In the genomic region with DNA sequence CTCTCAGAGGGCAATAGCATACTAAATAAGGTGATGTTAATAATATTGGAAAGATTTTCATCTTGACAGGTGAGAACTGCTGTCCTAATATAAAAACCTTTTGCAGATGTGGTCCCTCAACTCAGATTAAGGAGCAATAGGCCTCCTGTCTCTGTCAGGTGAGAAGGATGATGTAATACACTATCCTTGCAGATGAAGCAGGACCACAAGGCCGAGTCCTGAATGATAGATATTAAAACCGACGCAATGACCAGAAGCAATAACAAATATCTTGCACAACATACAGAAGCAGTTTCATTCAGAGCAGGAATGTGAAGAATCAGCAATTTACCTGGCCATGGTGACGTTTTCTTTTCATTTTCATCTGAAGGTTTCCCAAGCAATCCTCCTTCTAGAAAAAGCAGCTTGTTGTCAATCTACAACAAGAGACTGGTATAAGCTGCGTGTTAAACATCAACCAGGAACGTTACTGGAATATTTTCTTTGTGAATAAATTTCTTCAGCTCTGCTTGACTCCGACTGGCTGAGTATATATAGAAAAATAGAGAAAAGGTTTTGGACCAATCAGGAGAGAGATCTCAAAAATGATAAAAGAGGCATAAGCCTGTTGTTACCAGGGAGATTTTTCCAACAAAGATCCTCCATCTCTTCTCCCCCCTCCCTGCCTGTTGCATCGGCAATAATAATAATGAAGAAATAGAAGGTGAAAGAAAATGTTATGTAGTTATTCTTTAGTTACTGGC, we compare ENCODE assay signal across 19 mouse cellular contexts.
DNase-seq lines count a peak whose midpoint lies in the region; ATAC-seq lines count a peak whose summit lies in the region.
"Had no signal": no experiment of that assay in that cellular context is flagged by ENCODE, and none has a peak within 500 bp of the region (broad histone marks: within the 10 kb centered on the region; RNA-seq: fewer than 3 reads in every experiment).

No protein-coding gene starts in this region.

- 71% methylated on average over 8 of the region's 8 CpGs for WGBS in forebrain, embryonic 15.5 days
- 80% methylated on average over 8 of the region's 8 CpGs for WGBS in forebrain, embryonic 11.5 days
- WGBS in hindbrain, embryonic 15.5 days, result 71% methylated on average over 8 of the region's 8 CpGs
- 75% methylated on average over 8 of the region's 8 CpGs for WGBS in hindbrain, embryonic 12.5 days
- WGBS in midbrain, embryonic 14.5 days, result 71% methylated on average over 8 of the region's 8 CpGs
- 81% methylated on average over 8 of the region's 8 CpGs for WGBS in midbrain, embryonic 11.5 days
- WGBS in kidney, embryonic 14.5 days, result 77% methylated on average over 8 of the region's 8 CpGs

- no peaks in the 10 kb centered on the region for H3K9me3 ChIP-seq in forebrain, embryonic 15.5 days
- H3K9me3 ChIP-seq in forebrain, embryonic 11.5 days (ENCODE audit: control insufficient read depth, low read length), result no peaks in the 10 kb centered on the region
- H3K9me3 ChIP-seq in hindbrain, embryonic 15.5 days, result no peaks in the 10 kb centered on the region; the same call in 1 of the 2 replicates
- H3K9me3 ChIP-seq in hindbrain, embryonic 12.5 days (replicated peaks), result no peaks in the 10 kb centered on the region
- no peaks in the 10 kb centered on the region for H3K9me3 ChIP-seq in midbrain, embryonic 14.5 days (ENCODE audit: control insufficient read depth, low read length)
- H3K9me3 ChIP-seq in midbrain, embryonic 11.5 days (ENCODE audit: control insufficient read depth, low read length), result no peaks in the 10 kb centered on the region
- H3K9me3 ChIP-seq in kidney, embryonic 14.5 days (ENCODE audit: control insufficient read depth, low read length), result no peaks in the 10 kb centered on the region
- H3K9me3 ChIP-seq: limb, embryonic 15.5 days had no signal

- H3K36me3 ChIP-seq in forebrain, embryonic 15.5 days, result no peaks in the 10 kb centered on the region
- no peaks in the 10 kb centered on the region for H3K36me3 ChIP-seq in forebrain, embryonic 11.5 days (ENCODE audit: control insufficient read depth, insufficient read depth, low read length)
- H3K36me3 ChIP-seq in hindbrain, embryonic 15.5 days, result no peaks in the 10 kb centered on the region
- H3K36me3 ChIP-seq in hindbrain, embryonic 12.5 days, result no peaks in the 10 kb centered on the region
- H3K36me3 ChIP-seq in midbrain, embryonic 14.5 days (ENCODE audit: control insufficient read depth, insufficient read depth, low read length), result no peaks in the 10 kb centered on the region
- H3K36me3 ChIP-seq in midbrain, embryonic 11.5 days (ENCODE audit: control insufficient read depth, insufficient read depth, low read length), result no peaks in the 10 kb centered on the region
- no peaks in the 10 kb centered on the region for H3K36me3 ChIP-seq in kidney, embryonic 14.5 days (ENCODE audit: control insufficient read depth, insufficient read depth, low read length)
- H3K36me3 ChIP-seq: embryonic facial prominence, embryonic 10.5 days; limb, embryonic 15.5 days had no signal

- H3K4me2 ChIP-seq in forebrain, embryonic 15.5 days (replicated peaks), result no peak overlapping the region
- no peak overlapping the region for H3K4me2 ChIP-seq in forebrain, embryonic 11.5 days (ENCODE audit: low read depth, low read length, severe bottlenecking)
- H3K4me2 ChIP-seq in hindbrain, embryonic 15.5 days, result no peak overlapping the region
- no peak overlapping the region for H3K4me2 ChIP-seq in hindbrain, embryonic 12.5 days (replicated peaks)
- H3K4me2 ChIP-seq in midbrain, embryonic 14.5 days (ENCODE audit: low read length), result no peak overlapping the region
- H3K4me2 ChIP-seq in midbrain, embryonic 11.5 days, result no peak overlapping the region
- H3K4me2 ChIP-seq in kidney, embryonic 14.5 days (replicated peaks; ENCODE audit: low read depth, low read length), result no peak overlapping the region
- H3K4me2 ChIP-seq: limb, embryonic 15.5 days had no signal

- H3K9ac ChIP-seq in forebrain, embryonic 15.5 days (replicated peaks), result no peak overlapping the region
- no peak overlapping the region for H3K9ac ChIP-seq in forebrain, embryonic 11.5 days (ENCODE audit: low read length)
- no peak overlapping the region; the same call in 1 of the 2 replicates for H3K9ac ChIP-seq in hindbrain, embryonic 15.5 days
- no peak overlapping the region for H3K9ac ChIP-seq in hindbrain, embryonic 12.5 days
- H3K9ac ChIP-seq in midbrain, embryonic 14.5 days (replicated peaks; ENCODE audit: low read length), result no peak overlapping the region; the same call in 1 of the 2 replicates
- H3K9ac ChIP-seq in midbrain, embryonic 11.5 days (ENCODE audit: low read length), result no peak overlapping the region
- no peak overlapping the region for H3K9ac ChIP-seq in kidney, embryonic 14.5 days (ENCODE audit: low read depth, low read length)
- H3K9ac ChIP-seq: limb, embryonic 15.5 days had no signal

- no peaks in the 10 kb centered on the region for H3K27me3 ChIP-seq in forebrain, embryonic 15.5 days
- H3K27me3 ChIP-seq in forebrain, embryonic 11.5 days (ENCODE audit: control insufficient read depth, insufficient read depth, low read length), result no peaks in the 10 kb centered on the region
- H3K27me3 ChIP-seq in hindbrain, embryonic 15.5 days, result no peaks in the 10 kb centered on the region
- no peaks in the 10 kb centered on the region for H3K27me3 ChIP-seq in hindbrain, embryonic 12.5 days
- no peaks in the 10 kb centered on the region for H3K27me3 ChIP-seq in midbrain, embryonic 14.5 days (ENCODE audit: control insufficient read depth, insufficient read depth, low read length)
- H3K27me3 ChIP-seq in midbrain, embryonic 11.5 days (ENCODE audit: control insufficient read depth, insufficient read depth, low read length), result no peaks in the 10 kb centered on the region
- H3K27me3 ChIP-seq in kidney, embryonic 14.5 days (ENCODE audit: control insufficient read depth, insufficient read depth, low read length), result no peaks in the 10 kb centered on the region
- H3K27me3 ChIP-seq: CH12.LX; limb, embryonic 15.5 days had no signal

- ATAC-seq in forebrain, embryonic 15.5 days (replicated peaks), result no peak
- ATAC-seq in forebrain, embryonic 11.5 days (replicated peaks; ENCODE audit: low FRiP score), result no peak
- no peak for ATAC-seq in hindbrain, embryonic 15.5 days (ENCODE audit: low FRiP score, low read depth)
- ATAC-seq in hindbrain, embryonic 12.5 days (ENCODE audit: low FRiP score), result no peak
- no peak for ATAC-seq in midbrain, embryonic 14.5 days (ENCODE audit: low FRiP score, low TSS enrichment)
- no peak for ATAC-seq in midbrain, embryonic 11.5 days (ENCODE audit: low FRiP score)
- ATAC-seq in kidney, embryonic 14.5 days (ENCODE audit: low FRiP score, low TSS enrichment), result no peak

- no peak for DNase-seq in forebrain, embryonic 11.5 days (ENCODE audit: low spot score)
- peak; percentile 25 for DNase-seq in midbrain, embryonic 14.5 days
- DNase-seq in midbrain, embryonic 11.5 days (ENCODE audit: low spot score, missing footprints), result no peak
- no peak for DNase-seq in Muller cell, postnatal 12 days (ENCODE audit: inconsistent ontology term)
- DNase-seq: adrenal gland, adult 2 months; cerebellum, adult 11-12 months; cerebellum, postnatal 25 days; kidney, adult 18-20 months; kidney, postnatal 36 days; lung, postnatal 10 days; right cerebral cortex, adult 18-20 months; thymus, postnatal 4 days had no signal

- H3K4me3 ChIP-seq in forebrain, embryonic 15.5 days, result peak overlapping the region; percentile 10
- no peak overlapping the region for H3K4me3 ChIP-seq in forebrain, embryonic 11.5 days (ENCODE audit: low read depth, low read length)
- H3K4me3 ChIP-seq in hindbrain, embryonic 15.5 days, result peak overlapping the region; percentile 22
- no peak overlapping the region for H3K4me3 ChIP-seq in hindbrain, embryonic 12.5 days
- H3K4me3 ChIP-seq in midbrain, embryonic 14.5 days (replicated peaks; ENCODE audit: low read depth, low read length), result peak overlapping the region; percentile 17
- H3K4me3 ChIP-seq in midbrain, embryonic 11.5 days (ENCODE audit: low read depth, low read length), result no peak overlapping the region
- no peak overlapping the region for H3K4me3 ChIP-seq in kidney, embryonic 14.5 days (ENCODE audit: low read length)
- H3K4me3 ChIP-seq: embryonic facial prominence, embryonic 10.5 days; limb, embryonic 15.5 days had no signal

- H3K27ac ChIP-seq in forebrain, embryonic 15.5 days (replicated peaks), result no peak overlapping the region; the same call in 1 of the 2 replicates
- no peak overlapping the region for H3K27ac ChIP-seq in forebrain, embryonic 11.5 days (ENCODE audit: low read depth, low read length)
- peak overlapping the region; percentile 37; the same call in 1 of the 2 replicates for H3K27ac ChIP-seq in hindbrain, embryonic 15.5 days (replicated peaks)
- H3K27ac ChIP-seq in hindbrain, embryonic 12.5 days, result no peak overlapping the region
- no peak overlapping the region for H3K27ac ChIP-seq in midbrain, embryonic 14.5 days (replicated peaks; ENCODE audit: low read depth, low read length)
- H3K27ac ChIP-seq in midbrain, embryonic 11.5 days (ENCODE audit: low read depth, low read length), result no peak overlapping the region
- H3K27ac ChIP-seq in kidney, embryonic 14.5 days (ENCODE audit: low read depth, low read length), result no peak overlapping the region
- H3K27ac ChIP-seq: embryonic facial prominence, embryonic 10.5 days; limb, embryonic 15.5 days had no signal

- H3K4me1 ChIP-seq in forebrain, embryonic 15.5 days, result no peaks in the 10 kb centered on the region
- no peaks in the 10 kb centered on the region for H3K4me1 ChIP-seq in forebrain, embryonic 11.5 days (replicated peaks; ENCODE audit: control insufficient read depth, insufficient read depth, low read length)
- H3K4me1 ChIP-seq in hindbrain, embryonic 15.5 days (replicated peaks), result no peaks in the 10 kb centered on the region
- H3K4me1 ChIP-seq in hindbrain, embryonic 12.5 days, result no peaks in the 10 kb centered on the region
- H3K4me1 ChIP-seq in midbrain, embryonic 14.5 days (ENCODE audit: control insufficient read depth, insufficient read depth, low read length), result no peaks in the 10 kb centered on the region
- H3K4me1 ChIP-seq in midbrain, embryonic 11.5 days (ENCODE audit: control insufficient read depth, insufficient read depth, low read length), result no peaks in the 10 kb centered on the region
- no peaks in the 10 kb centered on the region for H3K4me1 ChIP-seq in kidney, embryonic 14.5 days (ENCODE audit: control insufficient read depth, insufficient read depth, low read length)
- H3K4me1 ChIP-seq: embryonic facial prominence, embryonic 10.5 days; limb, embryonic 15.5 days had no signal

Comparison
In these comparisons a context has a peak if more than half of its experiments do, and no peak if none do; other contexts are left out.
1. H3K4me3 ChIP-seq: peak in forebrain, embryonic 15.5 days (single experiment), hindbrain, embryonic 15.5 days (single experiment) and midbrain, embryonic 14.5 days (single experiment); none in forebrain, embryonic 11.5 days (single experiment), hindbrain, embryonic 12.5 days (single experiment), midbrain, embryonic 11.5 days (single experiment) and kidney, embryonic 14.5 days (single experiment).